Mouse (Mus musculus) cortical plate, adult 2 months (tissue): ENCODE data around the gene Vwce. TPM values are rescaled to one million over a fixed set of nuclear protein-coding genes. Genes with fewer than 3 reads are reported as not detected.
A peak's percentile ranks its signal among the peaks of the same experiment; 100 is the strongest.

Source experiments
- H3K27ac ChIP-seq: fragments of 200-500 bp; 2 replicates; pipeline ENCODE4 v1.5.1; 2012; ENCODE audit warnings: low read length, control low read depth, inconsistent platforms; ENCODE audit not compliant: insufficient read depth
- H3K4me1 ChIP-seq: fragments of 200-500 bp; 2 replicates; pipeline ENCODE4 v1.6.1; 2011; ENCODE audit warnings: low read length; ENCODE audit not compliant: control insufficient read depth, insufficient read depth
- H3K4me3 ChIP-seq: fragments of 200-500 bp; 2 replicates; pipeline ENCODE4 v1.5.1; 2011; ENCODE audit warnings: mild to moderate bottlenecking, low read length, control low read depth; ENCODE audit not compliant: insufficient read depth
- CTCF ChIP-seq: fragments of 200-500 bp; IDR thresholded peaks from 2 replicates; pipeline ENCODE4 v1.5.1; 2011; ENCODE audit warnings: mild to moderate bottlenecking, control low read depth, low read length; ENCODE audit not compliant: insufficient read depth; ENCODE audit errors: extremely low read depth
- POLR2A ChIP-seq: fragments of 200-500 bp; IDR thresholded peaks from 2 replicates; pipeline ENCODE4 v1.6.1; 2011; ENCODE audit warnings: mild to moderate bottlenecking, low read length, control low read depth; ENCODE audit not compliant: insufficient read depth; ENCODE audit errors: extremely low read depth
- polyA plus RNA-seq: library from polyadenylated mRNA; depleted of rRNA; stranded (reverse); fragments of >200 nt; gene quantifications from 2 replicates; pipeline ENCODE4 v1.2.3, GENCODE M21; 2012; rRNA removed

The Vwce gene
- polyA plus RNA-seq, result 0.68 and 0.81 TPM in 2 replicates

DNA sequence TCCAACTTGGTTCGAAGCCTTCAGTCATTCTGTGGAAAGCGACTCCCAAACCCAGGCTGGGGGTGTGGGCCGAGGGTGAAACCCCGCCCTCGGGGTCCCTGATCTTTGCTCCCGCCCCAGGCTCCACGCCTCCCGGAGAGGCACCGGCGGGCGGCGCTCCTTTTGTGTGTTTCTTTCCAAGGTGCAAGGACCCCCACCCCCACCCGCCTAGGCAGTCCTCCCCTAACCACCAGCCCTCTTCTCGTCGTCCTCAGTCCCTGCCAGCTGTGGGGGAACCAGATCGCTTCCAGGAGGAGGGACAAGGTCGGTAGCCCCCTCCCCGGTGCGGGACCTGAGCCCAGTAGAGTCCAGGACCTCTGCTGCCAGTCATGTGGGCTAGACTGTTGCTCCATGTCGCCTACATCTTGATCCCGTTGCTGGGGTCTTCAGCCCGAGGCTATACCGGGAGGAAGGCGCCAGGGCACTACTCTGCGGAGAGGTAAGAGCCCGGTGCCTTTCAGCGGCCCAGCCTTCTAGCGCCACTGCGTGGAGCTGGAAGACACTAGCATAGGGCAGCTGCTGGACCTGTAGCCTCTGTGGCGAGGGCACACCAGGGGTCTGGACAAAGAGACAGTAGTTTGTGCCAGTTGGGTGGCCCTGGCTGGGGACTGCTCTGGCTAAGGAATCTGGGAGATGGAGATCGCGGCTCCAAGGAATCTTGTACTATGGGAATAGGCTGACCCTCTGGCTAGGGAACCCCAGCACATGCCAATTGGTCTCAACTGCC lies at the start of gene Vwce:
Gene Vwce (plus strand): TSS at position 108 of the 766 bp plus-strand sequence.
- Histone ChIP-seq H3K27ac (no peak within 1 kb of the TSS), H3K4me1 (0 out of 2 replicates have a peak, but pooled peaks cover 1% of the 10 kb centered on the region), H3K4me3 (peak within 1 kb of the TSS; percentile 47)
- no peak for TF ChIP-seq CTCF
- no peak for TF ChIP-seq POLR2A

DNA sequence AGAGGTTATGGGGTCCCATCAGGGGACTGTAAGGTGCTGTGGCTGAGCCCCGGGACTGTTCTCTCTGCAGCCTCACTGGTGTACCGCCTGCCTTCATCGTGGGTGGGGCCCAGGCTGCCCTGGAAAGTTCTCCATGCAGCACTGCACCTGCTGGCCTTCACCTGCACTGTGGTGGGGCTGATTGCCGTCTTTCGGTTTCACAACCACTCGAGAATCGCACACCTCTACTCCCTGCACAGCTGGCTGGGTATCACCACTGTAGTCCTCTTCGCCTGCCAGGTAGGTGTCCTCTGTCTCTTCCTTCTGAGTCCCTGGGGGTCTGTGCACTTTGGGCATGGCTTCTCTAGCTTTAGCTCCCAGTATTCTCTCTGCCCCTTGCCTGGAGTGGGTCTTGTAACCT lies 48.9 kb upstream of the Vwce start:
- no peak overlapping the region for H3K4me3 ChIP-seq
- no peak overlapping the region for H3K27ac ChIP-seq
- no peaks in the 10 kb centered on the region for H3K4me1 ChIP-seq
- no peak for TF ChIP-seq POLR2A
- TF ChIP-seq CTCF, result no peak

DNA sequence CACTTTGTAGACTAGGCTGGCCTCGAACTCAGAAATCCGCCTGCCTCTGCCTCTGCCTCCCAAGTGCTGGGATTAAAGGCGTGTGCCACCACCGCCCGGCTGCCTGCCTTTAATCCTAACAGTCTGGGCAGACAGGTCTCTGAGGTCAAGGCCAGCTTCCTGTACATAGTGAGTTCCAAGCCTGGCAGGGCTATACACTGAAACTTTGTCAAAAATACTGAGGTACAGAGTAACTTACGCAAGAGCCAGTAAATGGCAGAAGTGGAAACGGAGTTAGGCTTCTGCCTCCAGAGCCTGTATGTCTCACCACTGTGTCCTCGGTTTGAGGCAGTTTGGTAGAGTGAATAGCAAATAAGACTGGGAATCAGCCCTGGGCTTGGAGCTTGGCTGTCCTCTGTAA lies 46.8 kb upstream of the Vwce start:
- H3K4me1 ChIP-seq, result no peaks in the 10 kb centered on the region
- TF ChIP-seq POLR2A, result no peak
- no peak for TF ChIP-seq CTCF
- no peak overlapping the region for H3K4me3 ChIP-seq
- H3K27ac ChIP-seq, result no peak overlapping the region

DNA sequence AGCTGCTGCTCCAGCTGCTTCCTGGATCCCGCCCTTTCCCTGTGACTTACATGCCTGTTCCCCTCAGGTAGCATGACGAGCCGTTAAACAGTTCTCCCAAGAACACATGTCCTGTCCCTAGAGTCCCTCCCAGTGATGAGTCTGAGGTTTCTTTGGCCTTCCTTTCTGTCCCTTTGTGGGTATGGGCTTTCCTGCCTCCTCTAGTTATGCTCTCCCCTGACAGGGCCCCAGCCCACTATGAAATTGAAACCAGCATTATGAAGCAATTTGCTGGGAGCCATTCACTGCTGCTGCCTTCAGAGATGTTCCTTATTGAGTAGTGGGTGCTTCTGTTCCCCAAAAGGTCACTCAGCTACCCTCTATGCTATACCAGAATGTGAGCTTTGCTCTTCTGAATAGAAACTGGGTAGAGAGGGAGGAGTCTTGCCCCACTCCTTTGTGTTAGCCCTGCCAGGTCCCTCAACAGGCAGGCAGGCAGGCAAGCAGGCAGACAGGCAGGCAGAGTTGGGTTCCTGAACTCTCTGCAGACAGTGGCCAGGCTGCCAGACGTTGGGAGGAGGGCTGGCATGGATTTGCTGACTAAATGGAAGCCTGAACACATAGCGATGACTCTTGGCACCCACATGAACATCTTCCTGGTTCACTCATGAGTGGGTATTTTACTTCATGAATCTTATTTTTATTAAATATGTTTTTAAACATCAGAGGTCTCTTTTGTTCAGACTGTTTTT lies 44.7 kb upstream of the Vwce start:
- H3K4me3 ChIP-seq, result no peak overlapping the region
- H3K4me1 ChIP-seq, result no peaks in the 10 kb centered on the region
- H3K27ac ChIP-seq, result no peak overlapping the region
- TF ChIP-seq CTCF, result no peak
- TF ChIP-seq POLR2A, result no peak

DNA sequence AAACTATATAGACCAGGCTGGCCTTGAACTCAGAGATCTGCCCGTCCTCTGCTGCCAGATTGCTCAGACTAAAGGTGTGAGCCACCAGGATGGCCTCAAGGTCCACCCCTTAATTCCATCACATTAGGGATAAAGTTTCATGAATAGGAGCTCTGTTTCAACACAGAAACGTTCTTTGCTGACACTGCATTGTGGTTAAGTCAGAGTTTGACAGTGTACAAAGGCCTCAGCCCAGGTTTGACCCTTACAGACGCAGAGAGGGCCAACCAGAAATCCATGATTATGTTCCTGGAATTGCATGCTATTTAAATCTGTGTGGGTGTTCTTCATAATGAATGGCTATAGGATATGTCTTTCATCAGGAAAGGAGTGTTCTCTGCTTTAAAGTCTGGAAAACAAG lies 43.7 kb upstream of the Vwce start:
- Histone ChIP-seq H3K4me3 (no peak overlapping the region), H3K4me1 (no peaks in the 10 kb centered on the region), H3K27ac (no peak overlapping the region)
- TF ChIP-seq POLR2A (no peak), CTCF (no peak)

DNA sequence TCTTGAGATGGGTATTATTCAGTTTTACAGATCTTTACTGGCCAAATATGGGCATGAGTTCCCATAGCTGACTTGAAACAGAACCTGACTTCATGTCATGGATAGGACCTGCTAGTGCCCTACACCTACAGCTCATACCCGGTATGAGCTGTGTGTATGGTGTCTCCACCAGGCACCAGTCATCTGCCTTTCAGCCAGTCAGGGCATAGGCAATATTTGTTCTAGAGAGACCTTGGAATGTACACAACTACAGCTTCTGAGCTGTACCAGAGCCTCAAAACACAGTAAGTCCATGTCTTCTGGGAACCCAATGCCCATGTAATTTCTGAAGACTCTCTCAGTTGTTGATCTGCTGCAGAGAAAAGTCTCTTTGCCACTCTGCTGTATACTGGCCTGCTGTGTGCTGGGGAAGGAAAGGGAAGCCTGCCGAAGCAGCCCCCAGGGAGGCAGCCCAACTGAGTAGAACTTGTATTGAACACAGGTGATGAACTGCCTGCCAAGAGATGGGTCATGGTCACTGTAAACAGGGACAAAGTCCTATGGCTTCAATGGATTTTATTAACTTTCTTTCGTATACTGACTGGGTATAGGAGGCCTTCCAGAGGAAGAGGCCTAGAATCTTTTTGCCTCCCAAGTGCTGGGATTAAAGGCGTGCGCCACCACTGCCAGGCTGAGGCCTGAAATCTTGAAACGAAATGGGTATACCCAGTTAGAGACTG lies 42.2 kb upstream of the Vwce start:
- Histone ChIP-seq H3K4me1 (no peaks in the 10 kb centered on the region), H3K27ac (no peak overlapping the region), H3K4me3 (no peak overlapping the region)
- TF ChIP-seq POLR2A (no peak), CTCF (no peak)

DNA sequence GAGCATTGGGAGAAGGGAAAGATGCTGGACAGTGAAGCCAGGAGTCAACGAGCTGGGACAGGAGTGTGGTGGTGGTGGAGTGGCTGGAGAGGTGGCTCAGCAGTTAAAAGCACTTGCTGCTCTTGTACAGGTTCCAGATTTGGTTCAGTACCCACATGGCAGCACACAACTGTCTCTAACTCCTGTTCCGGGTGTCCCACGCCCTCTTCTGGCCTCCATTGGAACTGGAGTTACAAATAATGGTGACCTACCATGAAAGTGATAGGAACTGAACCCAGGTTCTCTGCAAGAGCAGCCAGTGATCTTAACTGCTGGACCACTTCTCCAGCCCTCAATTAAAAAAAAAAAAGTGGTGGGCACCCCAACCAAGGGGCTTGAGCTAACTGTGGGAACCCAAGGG lies 35.8 kb upstream of the Vwce start:
- TF ChIP-seq POLR2A (no peak), CTCF (0 out of 2 replicates have a peak, but pooled peaks have one; percentile 2)
- peaks cover 2% of the 10 kb centered on the region; the same call in 1 of the 2 replicates for H3K4me1 ChIP-seq
- H3K4me3 ChIP-seq, result no peak overlapping the region
- no peak overlapping the region for H3K27ac ChIP-seq

DNA sequence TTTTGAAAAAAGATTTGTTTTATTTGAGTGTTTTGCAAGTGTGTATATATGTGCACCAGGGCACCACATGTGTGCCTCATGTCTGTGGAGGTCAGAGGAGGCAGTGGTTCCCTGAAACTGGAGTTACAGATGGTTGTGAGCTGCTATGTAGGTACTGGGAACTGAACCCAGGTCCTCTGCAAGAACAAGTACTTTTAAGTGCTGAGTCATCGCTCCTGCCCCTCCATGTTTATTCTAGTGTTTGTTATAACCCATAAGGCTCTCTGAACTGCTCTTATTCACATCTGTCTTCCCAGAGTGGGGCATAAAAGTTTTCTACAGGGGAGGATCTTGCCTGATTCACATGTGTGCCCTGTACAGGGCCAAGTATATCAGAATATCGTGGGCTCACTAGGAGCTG lies 34.4 kb upstream of the Vwce start:
- TF ChIP-seq POLR2A, result no peak
- TF ChIP-seq CTCF, result no peak
- no peak overlapping the region for H3K4me3 ChIP-seq
- H3K4me1 ChIP-seq, result peaks cover 2% of the 10 kb centered on the region; the same call in 1 of the 2 replicates
- no peak overlapping the region for H3K27ac ChIP-seq

DNA sequence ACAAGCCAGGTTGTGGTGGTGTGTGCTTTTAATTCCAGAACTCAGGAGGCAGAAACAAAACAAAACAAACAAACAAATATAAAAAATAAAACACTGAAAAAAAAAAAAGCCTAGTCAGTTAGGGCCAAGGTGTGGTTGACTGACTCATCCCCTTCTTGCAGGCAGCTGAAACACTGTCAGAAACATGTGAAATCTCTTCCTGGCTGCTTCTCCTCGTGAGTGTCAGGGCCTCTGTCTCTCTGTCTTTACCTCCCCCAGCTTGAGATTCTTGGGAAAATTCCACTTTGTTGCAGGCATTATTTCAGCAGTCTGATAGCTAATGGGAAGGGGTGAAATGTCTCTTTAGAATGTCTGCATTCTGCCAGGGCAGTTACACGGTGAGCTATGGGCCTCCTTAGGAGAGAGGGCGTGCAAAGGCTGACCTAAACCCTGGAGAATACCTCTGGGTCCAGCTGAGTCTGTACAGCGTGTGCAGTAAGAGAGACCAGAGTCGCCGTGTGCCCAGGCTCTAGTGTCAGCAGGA lies 31.7 kb upstream of the Vwce start:
- Histone ChIP-seq H3K4me1 (peaks cover 2% of the 10 kb centered on the region; the same call in 1 of the 2 replicates), H3K4me3 (peak overlapping the region; percentile 0; the same call in 1 of the 2 replicates), H3K27ac (peak overlapping the region; percentile 69)
- TF ChIP-seq POLR2A (no peak), CTCF (no peak)
